Mouse (Mus musculus) bone marrow macrophage, adult 2 months (primary cell): ENCODE measurements at regions not wholly inside any gene's neighbourhood (a gene's known extent, or its start where the extent isn't known, plus 50 kb on each side); places are given as distances from the start of the nearest gene placed in this dataset.

Experiments used
- H3K27ac ChIP-seq: 2 replicates; pipeline ENCODE4 v1.5.1; 2012; ENCODE audit warnings: low read depth, low read length; ENCODE audit not compliant: insufficient read depth
- H3K4me1 ChIP-seq: 2 replicates; pipeline ENCODE4 v1.6.1; 2012; ENCODE audit warnings: low read length; ENCODE audit not compliant: control insufficient read depth, insufficient read depth
- H3K4me3 ChIP-seq: 2 replicates; pipeline ENCODE4 v1.5.1; 2012; ENCODE audit warnings: mild to moderate bottlenecking, low read length, moderate library complexity; ENCODE audit not compliant: insufficient read depth
- CTCF ChIP-seq: IDR thresholded peaks from 2 replicates; pipeline ENCODE4 v1.5.1; 2012; ENCODE audit warnings: low read depth, mild to moderate bottlenecking, low read length, moderate library complexity
- POLR2A ChIP-seq: IDR thresholded peaks from 2 replicates; pipeline ENCODE4 v1.6.1; 2012; ENCODE audit warnings: mild to moderate bottlenecking, low read depth, low read length, borderline replicate concordance

- H3K4me3 ChIP-seq, result no peak overlapping the region
- no peak for TF ChIP-seq POLR2A
- no peak for TF ChIP-seq CTCF
- peaks cover 25% of the 10 kb centered on the region for H3K4me1 ChIP-seq
- H3K27ac ChIP-seq, result no peak overlapping the region
Measured at GRCm38 (mm10) chr9:23171361-23171760, 51.5 kb upstream of the Bmper start.
